In genomic region chr4:114407516-114407915, GRCm38 (mm10) we compare ENCODE assay signal across 11 mouse cellular contexts. TPM values are rescaled to one million over a fixed set of nuclear protein-coding genes. Genes with fewer than 3 reads are reported as not detected.
DNase-seq lines count a peak whose midpoint lies in the region; ATAC-seq and TF ChIP-seq lines count a peak whose summit lies in the region.
"Had no signal": no experiment of that assay in that cellular context is flagged by ENCODE, and none has a peak within 500 bp of the region (broad histone marks: within the 10 kb centered on the region; RNA-seq: fewer than 3 reads in every experiment).

No protein-coding gene starts in this region.

- H3K9me3 ChIP-seq in forebrain, embryonic 12.5 days: no peaks in the 10 kb centered on the region
- H3K9me3 ChIP-seq in forebrain, embryonic 13.5 days (replicated peaks): no peaks in the 10 kb centered on the region
- H3K9me3 ChIP-seq in embryonic facial prominence, embryonic 13.5 days: no peaks in the 10 kb centered on the region

- no peak overlapping the region for H3K9ac ChIP-seq in forebrain, embryonic 12.5 days
- H3K9ac ChIP-seq in forebrain, embryonic 13.5 days: no peak overlapping the region
- no peak overlapping the region for H3K9ac ChIP-seq in embryonic facial prominence, embryonic 13.5 days

- intact Hi-C loops in left cerebral cortex, adult 2 months (cut with DNase I): loop anchor here (5.0 kb wide), 2 partner anchors 35 kb away; no protein-coding TSS in a partner anchor

- H3K36me3 ChIP-seq in forebrain, embryonic 12.5 days (replicated peaks): no peaks in the 10 kb centered on the region
- no peaks in the 10 kb centered on the region for H3K36me3 ChIP-seq in forebrain, embryonic 13.5 days (ENCODE audit: poor library complexity, severe bottlenecking)
- no peaks in the 10 kb centered on the region for H3K36me3 ChIP-seq in embryonic facial prominence, embryonic 13.5 days

- DNase-seq in left cerebral cortex, adult 2 months (ENCODE audit: extremely low spot score in 1 of 2, low spot score in 2 of 2): no peak
- no peak for DNase-seq in left cerebral cortex, adult 11 months (ENCODE audit: low spot score)
- peak; percentile 25 to 36 for DNase-seq in kidney, postnatal 36 days
- no peak for DNase-seq in cerebellum, adult 8-10 months
- no peak for DNase-seq in thymus, postnatal 0 days (ENCODE audit: low spot score)
- DNase-seq: adrenal gland, postnatal 10 days; cerebellum, adult 18-20 months had no signal

- no peak for TF ChIP-seq CTCF in left cerebral cortex, adult 2 months (IDR thresholded peaks at IDR 0.05)

- WGBS in forebrain, embryonic 12.5 days: 77% methylated on average over 3 of the region's 3 CpGs
- WGBS in forebrain, embryonic 13.5 days: 74% methylated on average over 3 of the region's 3 CpGs
- WGBS in embryonic facial prominence, embryonic 13.5 days: 53% methylated on average over 3 of the region's 3 CpGs

- H3K27ac ChIP-seq in forebrain, embryonic 12.5 days: no peak overlapping the region
- no peak overlapping the region for H3K27ac ChIP-seq in forebrain, embryonic 13.5 days
- H3K27ac ChIP-seq in left cerebral cortex, adult 2 months: no peak overlapping the region; the same call in 1 of the 2 replicates
- H3K27ac ChIP-seq in embryonic facial prominence, embryonic 13.5 days: no peak overlapping the region

- no peak overlapping the region for H3K4me3 ChIP-seq in forebrain, embryonic 12.5 days (replicated peaks)
- no peak overlapping the region for H3K4me3 ChIP-seq in forebrain, embryonic 13.5 days
- H3K4me3 ChIP-seq in left cerebral cortex, adult 2 months: peak overlapping the region; percentile 58
- H3K4me3 ChIP-seq in embryonic facial prominence, embryonic 13.5 days: peak overlapping the region; percentile 75
- H3K4me3 ChIP-seq: megakaryocyte, embryonic 14.5 days had no signal

- ATAC-seq in forebrain, embryonic 12.5 days (ENCODE audit: low FRiP score): no peak
- ATAC-seq in forebrain, embryonic 13.5 days: no peak
- ATAC-seq in embryonic facial prominence, embryonic 13.5 days (ENCODE audit: insufficient number of reproducible peaks, insufficient read depth, low FRiP score, low TSS enrichment, low read depth): no peak

- peaks cover 34% of the 10 kb centered on the region for H3K27me3 ChIP-seq in forebrain, embryonic 12.5 days
- H3K27me3 ChIP-seq in forebrain, embryonic 13.5 days: peaks cover 28% of the 10 kb centered on the region
- peaks cover 64% of the 10 kb centered on the region for H3K27me3 ChIP-seq in embryonic facial prominence, embryonic 13.5 days

- peaks cover 40% of the 10 kb centered on the region for H3K4me1 ChIP-seq in forebrain, embryonic 12.5 days
- H3K4me1 ChIP-seq in forebrain, embryonic 13.5 days: peaks cover 25% of the 10 kb centered on the region
- H3K4me1 ChIP-seq in embryonic facial prominence, embryonic 13.5 days: peaks cover 46% of the 10 kb centered on the region

- H3K4me2 ChIP-seq in forebrain, embryonic 12.5 days: peak overlapping the region; percentile 96; the same call in 1 of the 2 replicates
- no peak overlapping the region for H3K4me2 ChIP-seq in forebrain, embryonic 13.5 days
- H3K4me2 ChIP-seq in embryonic facial prominence, embryonic 13.5 days: peak overlapping the region; percentile 94

RNA-seq across cellular contexts. Expression of gene Trabd2b, which starts 1.0 kb away (rescaled TPM):
- polyA plus RNA-seq in forebrain, embryonic 12.5 days (2016; fragmentation: Nextera tagmentation; extraction: Ambion mirVana): 0.72 and 1.00 TPM in 2 replicates
- polyA plus RNA-seq in forebrain, embryonic 13.5 days (2015; fragmentation: Nextera tagmentation; extraction: Ambion mirVana): 0.27 and 0.39 TPM in 2 replicates
- total RNA-seq in left cerebral cortex, adult 2 months (2021): 1 to 10 TPM; 4.8 to 6.7 TPM
- polyA plus RNA-seq in embryonic facial prominence, embryonic 13.5 days (2015; fragmentation: Nextera tagmentation; extraction: Ambion mirVana): 1.7 TPM in 2 replicates
- polyA plus RNA-seq in thymus, postnatal 0 days (2015; fragmentation: Nextera tagmentation; extraction: Ambion mirVana): 0.12 and 0.17 TPM in 2 replicates

Comparison
In these comparisons a context has a peak if more than half of its experiments do, and no peak if none do; other contexts are left out.
1. H3K4me3 ChIP-seq: peak in left cerebral cortex, adult 2 months (single experiment) and embryonic facial prominence, embryonic 13.5 days (single experiment); none in forebrain, embryonic 12.5 days (single experiment) and forebrain, embryonic 13.5 days (single experiment).
2. DNase-seq: peak in kidney, postnatal 36 days (2 of 2); none in left cerebral cortex, adult 2 months (0 of 2), left cerebral cortex, adult 11 months (single experiment), cerebellum, adult 8-10 months (single experiment) and thymus, postnatal 0 days (single experiment).